Mouse (Mus musculus): ENCODE data around the gene Ap1b1. TPM values are rescaled to one million over a fixed set of nuclear protein-coding genes. Genes with fewer than 3 reads are reported as not detected.

The Ap1b1 gene
- total and polyA plus RNA-seq, 3 experiments, result 38.6 to 57.8 (median 44.2) TPM

- Histone ChIP-seq H3K27me3 (replicated peaks) (no peaks in the 10 kb centered on the region), H3K4me2 (ENCODE audit: insufficient read depth, low read depth, poor library complexity, severe bottlenecking) (no peak overlapping the region), H3K79me2 (replicated peaks; ENCODE audit: control insufficient read depth, extremely low read depth, insufficient read depth, poor library complexity, severe bottlenecking) (peaks cover 86% of the 10 kb centered on the region), H3K9ac (ENCODE audit: insufficient read depth, low read depth) (no peak overlapping the region), H3K9me3 (replicated peaks; ENCODE audit: low read length) (no peaks in the 10 kb centered on the region), H3K27ac (ENCODE audit: insufficient read depth, low read depth) (no peak overlapping the region), H3K4me3 (replicated peaks in 1 of 3; ENCODE audit: low read depth in 2 of 3, low read length in 2 of 3, poor library complexity in 1 of 3) (no peak overlapping the region), H3K36me3 (replicated peaks in 1 of 2; ENCODE audit: control insufficient read depth in 1 of 2, insufficient read depth in 1 of 2, low read length in 1 of 2) (peaks cover 76 to 97% of the 10 kb centered on the region in 2 experiments), H3K4me1 (ENCODE audit: control insufficient read depth in 1 of 2, insufficient read depth in 2 of 2) (peaks cover 0 to 18% of the 10 kb centered on the region in 2 experiments; a peak in 2 of 4 replicates)
- DNase-seq (ENCODE audit: extremely low read depth), result no peak
- in situ Hi-C loops (cut with MboI; ENCODE audit: low pct_ligation_motif_present, low pct_unique_long_range_greater_than_20kb, low sequenced_read_pairs) (no loop called here), dilution Hi-C loops (cut with MboI; ENCODE audit: extremely low pct_ligation_motif_present, extremely low pct_unique_long_range_greater_than_20kb, low sequenced_read_pairs) (no loop called here)
- no peak for TF ChIP-seq EP300 (IDR thresholded peaks at IDR 0.05; ENCODE audit: low read length)
- no peak for TF ChIP-seq MXI1 (IDR thresholded peaks at IDR 0.05; ENCODE audit: low read depth, low read length)
- no peak for TF ChIP-seq NRF1 (IDR thresholded peaks at IDR 0.05; ENCODE audit: low read depth, low read length)
- no peak for TF ChIP-seq JUN (IDR thresholded peaks at IDR 0.05; ENCODE audit: insufficient read depth, low read depth, low read length)
- no peak for TF ChIP-seq MAZ (IDR thresholded peaks at IDR 0.05; ENCODE audit: low read depth, low read length)
- no peak for TF ChIP-seq JUND (conservative IDR thresholded peaks at IDR 0.05; ENCODE audit: low read depth, low read length)
- TF ChIP-seq CHD1 (IDR thresholded peaks at IDR 0.05; ENCODE audit: low read depth, low read length), result no peak
- TF ChIP-seq GABPA (IDR thresholded peaks at IDR 0.05; ENCODE audit: insufficient replicate concordance, low read depth, low read length), result no peak
- no peak for TF ChIP-seq TBP (conservative IDR thresholded peaks at IDR 0.05; ENCODE audit: low read depth, low read length)
- no peak for TF ChIP-seq PAX5 (IDR thresholded peaks at IDR 0.05; ENCODE audit: low read length)
- no peak for TF ChIP-seq E2F4 (IDR thresholded peaks at IDR 0.05; ENCODE audit: insufficient replicate concordance, low read depth, low read length)
- TF ChIP-seq POLR2AphosphoS2 (IDR thresholded peaks at IDR 0.05; ENCODE audit: low read depth, low read length), result no peak
- TF ChIP-seq USF1 (IDR thresholded peaks at IDR 0.05; ENCODE audit: low read depth, low read length), result no peak
- no peak for TF ChIP-seq MAFK (IDR thresholded peaks at IDR 0.05; ENCODE audit: insufficient replicate concordance, low read length)
- no peak for TF ChIP-seq CHD2 (IDR thresholded peaks at IDR 0.05; ENCODE audit: low read length)
- no peak for TF ChIP-seq TCF12 (IDR thresholded peaks at IDR 0.05; ENCODE audit: low read depth, low read length)
- no peak for TF ChIP-seq ELF1 (IDR thresholded peaks at IDR 0.05; ENCODE audit: low read depth, low read length)
Observed at GRCm38 (mm10) chr11:5089147-5089546, 102.5 kb downstream of the Ap1b1 start.

GRCm38 (mm10) chr11:5091706-5092105 lies 105.1 kb downstream of the Ap1b1 start:
- Histone ChIP-seq H3K4me3 (replicated peaks in 1 of 3; ENCODE audit: low read depth in 2 of 3, low read length in 2 of 3, poor library complexity in 1 of 3) (no peak overlapping the region), H3K9ac (ENCODE audit: insufficient read depth, low read depth) (no peak overlapping the region), H3K4me1 (ENCODE audit: control insufficient read depth in 1 of 2, insufficient read depth in 2 of 2) (peaks cover 0 to 38% of the 10 kb centered on the region in 2 experiments; a peak in 2 of 4 replicates), H3K9me3 (replicated peaks; ENCODE audit: low read length) (no peaks in the 10 kb centered on the region), H3K27ac (ENCODE audit: insufficient read depth, low read depth) (no peak overlapping the region), H3K27me3 (replicated peaks) (no peaks in the 10 kb centered on the region), H3K4me2 (ENCODE audit: insufficient read depth, low read depth, poor library complexity, severe bottlenecking) (no peak overlapping the region), H3K36me3 (replicated peaks in 1 of 2; ENCODE audit: control insufficient read depth in 1 of 2, insufficient read depth in 1 of 2, low read length in 1 of 2) (peaks cover 55 to 87% of the 10 kb centered on the region in 2 experiments), H3K79me2 (replicated peaks; ENCODE audit: control insufficient read depth, extremely low read depth, insufficient read depth, poor library complexity, severe bottlenecking) (peaks cover 92% of the 10 kb centered on the region)
- peak in 1 of 2 experiments; percentile 54; a peak in 2 of 4 replicates for TF ChIP-seq CTCF (conservative IDR thresholded peaks at IDR 0.05 in 1 of 2, IDR thresholded peaks at IDR 0.05 in 1 of 2; ENCODE audit: low read depth in 2 of 2, low read length in 2 of 2)
- TF ChIP-seq TCF12 (IDR thresholded peaks at IDR 0.05; ENCODE audit: low read depth, low read length), result no peak
- no peak for TF ChIP-seq EP300 (IDR thresholded peaks at IDR 0.05; ENCODE audit: low read length)
- no peak for TF ChIP-seq ZKSCAN1 (IDR thresholded peaks at IDR 0.05; ENCODE audit: borderline replicate concordance, low read depth, low read length)
- no peak for TF ChIP-seq ZMIZ1 (IDR thresholded peaks at IDR 0.05; ENCODE audit: low read depth, low read length)
- no peak for TF ChIP-seq KAT2A (IDR thresholded peaks at IDR 0.05; ENCODE audit: insufficient replicate concordance, low read length)
- TF ChIP-seq USF2 (conservative IDR thresholded peaks at IDR 0.05; ENCODE audit: low read depth, low read length), result no peak
- peak; percentile 50 for DNase-seq (ENCODE audit: extremely low read depth)
- in situ Hi-C loops (cut with MboI; ENCODE audit: low pct_ligation_motif_present, low pct_unique_long_range_greater_than_20kb, low sequenced_read_pairs), result no loop called here
- dilution Hi-C loops (cut with MboI; ENCODE audit: extremely low pct_ligation_motif_present, extremely low pct_unique_long_range_greater_than_20kb, low sequenced_read_pairs), result no loop called here

Other genes with a start within 250 kb of the Ap1b1 start
- gene Cabp7, start 240.0 kb upstream of the Ap1b1 start, total RNA-seq (2012; rRNA removed), result 0.50 and 0.51 TPM in 2 replicates
- gene Cabp7, start 240.0 kb upstream of the Ap1b1 start, total RNA-seq (2014; rRNA removed), result not detected in 2 replicates
- gene Cabp7, start 240.0 kb upstream of the Ap1b1 start, polyA plus RNA-seq (2012; ENCODE audit: insufficient read length, low read depth), result not detected in 2 replicates
- gene Nf2, start 137.3 kb upstream of the Ap1b1 start, total RNA-seq (2012; rRNA removed), result 45.2 and 53.6 TPM in 2 replicates
- gene Nf2, start 137.3 kb upstream of the Ap1b1 start, total RNA-seq (2014; rRNA removed), result 50.7 and 54.7 TPM in 2 replicates
- 103 and 108 TPM in 2 replicates for gene Nf2, start 137.3 kb upstream of the Ap1b1 start, polyA plus RNA-seq (2012; ENCODE audit: insufficient read length, low read depth)
- gene Nipsnap1, start 112.9 kb upstream of the Ap1b1 start, total RNA-seq (2012; rRNA removed), result 50.7 and 53.5 TPM in 2 replicates
- gene Nipsnap1, start 112.9 kb upstream of the Ap1b1 start, total RNA-seq (2014; rRNA removed), result 77.6 and 79.3 TPM in 2 replicates
- 94.0 and 97.9 TPM in 2 replicates for gene Nipsnap1, start 112.9 kb upstream of the Ap1b1 start, polyA plus RNA-seq (2012; ENCODE audit: insufficient read length, low read depth)
- 62.7 and 81.5 TPM in 2 replicates for gene Thoc5, start 91.5 kb upstream of the Ap1b1 start, total RNA-seq (2012; rRNA removed)
- 35.2 and 37.7 TPM in 2 replicates for gene Thoc5, start 91.5 kb upstream of the Ap1b1 start, total RNA-seq (2014; rRNA removed)
- gene Thoc5, start 91.5 kb upstream of the Ap1b1 start, polyA plus RNA-seq (2012; ENCODE audit: insufficient read length, low read depth), result 83.8 and 86.0 TPM in 2 replicates
- not detected in 2 replicates for gene Nefh, start 38.8 kb upstream of the Ap1b1 start, total RNA-seq (2012; rRNA removed)
- not detected in 2 replicates for gene Nefh, start 38.8 kb upstream of the Ap1b1 start, total RNA-seq (2014; rRNA removed)
- gene Nefh, start 38.8 kb upstream of the Ap1b1 start, polyA plus RNA-seq (2012; ENCODE audit: insufficient read length, low read depth), result 0.06 and 0.08 TPM in 2 replicates
- gene Rasl10a, start 71.3 kb downstream of the Ap1b1 start, total RNA-seq (2012; rRNA removed), result 6.5 and 9.1 TPM in 2 replicates
- gene Rasl10a, start 71.3 kb downstream of the Ap1b1 start, total RNA-seq (2014; rRNA removed), result 2.1 and 3.0 TPM in 2 replicates
- 6.3 and 7.5 TPM in 2 replicates for gene Rasl10a, start 71.3 kb downstream of the Ap1b1 start, polyA plus RNA-seq (2012; ENCODE audit: insufficient read length, low read depth)
- gene Gas2l1, start 78.5 kb downstream of the Ap1b1 start, total RNA-seq (2012; rRNA removed), result 8.8 and 10.0 TPM in 2 replicates
- gene Gas2l1, start 78.5 kb downstream of the Ap1b1 start, total RNA-seq (2014; rRNA removed), result 2.6 and 3.3 TPM in 2 replicates
- gene Gas2l1, start 78.5 kb downstream of the Ap1b1 start, polyA plus RNA-seq (2012; ENCODE audit: insufficient read length, low read depth), result 10.2 and 12.5 TPM in 2 replicates
- gene Rhbdd3, start 112.1 kb downstream of the Ap1b1 start, total RNA-seq (2012; rRNA removed), result 16.8 and 17.0 TPM in 2 replicates
- 11.6 and 15.0 TPM in 2 replicates for gene Rhbdd3, start 112.1 kb downstream of the Ap1b1 start, total RNA-seq (2014; rRNA removed)
- 16.0 and 20.6 TPM in 2 replicates for gene Rhbdd3, start 112.1 kb downstream of the Ap1b1 start, polyA plus RNA-seq (2012; ENCODE audit: insufficient read length, low read depth)
- 399 and 425 TPM in 2 replicates for gene Ewsr1, start 112.4 kb downstream of the Ap1b1 start, total RNA-seq (2012; rRNA removed)
- 418 and 428 TPM in 2 replicates for gene Ewsr1, start 112.4 kb downstream of the Ap1b1 start, total RNA-seq (2014; rRNA removed)
- 1,159 and 1,267 TPM in 2 replicates for gene Ewsr1, start 112.4 kb downstream of the Ap1b1 start, polyA plus RNA-seq (2012; ENCODE audit: insufficient read length, low read depth)
- 0.13 TPM in 1 of 2 replicates, not detected in the other for gene Emid1, start 165.4 kb downstream of the Ap1b1 start, total RNA-seq (2012; rRNA removed)
- gene Emid1, start 165.4 kb downstream of the Ap1b1 start, total RNA-seq (2014; rRNA removed), result not detected in 2 replicates
- gene Emid1, start 165.4 kb downstream of the Ap1b1 start, polyA plus RNA-seq (2012; ENCODE audit: insufficient read length, low read depth), result not detected in 2 replicates

All from CH12.LX (cell line).